Mouse (Mus musculus): ENCODE measurements around the gene Tube1.
"Not testable (repeated sequence)": the region's sequence is repeated elsewhere in the genome, so short reads cannot be mapped to it uniquely, and the experiment has no call there.

The Tube1 gene

GRCm38 (mm10) chr10:39169642-39170041 is 35.9 kb downstream of the Tube1 start:
- DNase-seq (ENCODE audit: low spot score) = no peak

GRCm38 (mm10) chr10:39170181-39170580 is 36.4 kb downstream of the Tube1 start:
- DNase-seq (ENCODE audit: low spot score) = peak; percentile 56

GRCm38 (mm10) chr10:39170706-39171105 is 36.9 kb downstream of the Tube1 start:
- no peak for DNase-seq (ENCODE audit: low spot score)

- DNase-seq (ENCODE audit: low spot score) = peak; percentile 90
These were observed 37.4 kb downstream of the Tube1 start for GRCm38 (mm10) chr10:39171134-39171533.

GRCm38 (mm10) chr10:39171603-39172539 is 38.1 kb downstream of the Tube1 start:
- peak; percentile 97 for DNase-seq (ENCODE audit: low spot score)

GRCm38 (mm10) chr10:39172540-39172931 is 38.8 kb downstream of the Tube1 start:
- no peak for DNase-seq (ENCODE audit: low spot score)

- no peak for DNase-seq (ENCODE audit: low spot score)
These were observed 39.3 kb downstream of the Tube1 start for GRCm38 (mm10) chr10:39173077-39173476.

- DNase-seq (ENCODE audit: low spot score) = no peak
These were observed 43.2 kb downstream of the Tube1 start for GRCm38 (mm10) chr10:39176981-39177380.

GRCm38 (mm10) chr10:39184864-39185544 is 51.2 kb downstream of the Tube1 start:
- DNase-seq (ENCODE audit: low spot score) = no peak

GRCm38 (mm10) chr10:39185545-39185906 is 51.8 kb downstream of the Tube1 start:
- DNase-seq (ENCODE audit: low spot score) = no peak

GRCm38 (mm10) chr10:39192673-39193072 is 58.9 kb downstream of the Tube1 start:
- no peak for DNase-seq (ENCODE audit: low spot score)

- not testable (repeated sequence) for DNase-seq (ENCODE audit: low spot score)
These were observed 64.4 kb downstream of the Tube1 start for GRCm38 (mm10) chr10:39198216-39198615.

Measured in layer of hippocampus, adult 9-10 months (tissue).